Mouse (Mus musculus): Measurements from ENCODE around the gene Cdc42.

GRCm38 (mm10) chr4:137392874-137393273, 35.4 kb upstream of the Cdc42 start:
- no peak for TF ChIP-seq CTCF (IDR thresholded peaks at IDR 0.05; ENCODE audit: control insufficient read depth, insufficient read depth, low read length)
- TF ChIP-seq POLR2A (IDR thresholded peaks at IDR 0.05; ENCODE audit: borderline replicate concordance, control insufficient read depth, low read depth, low read length): no peak
